Mouse (Mus musculus) megakaryocyte, embryonic 14.5 days (primary cell): ENCODE data around the gene Mcrs1.

ENCODE experiments used
- FLI1 ChIP-seq: IDR thresholded peaks from 2 replicates; pipeline ENCODE4 v1.6.1; 2012; ENCODE audit warnings: low read length, inconsistent platforms, mixed read lengths
- GATA1 ChIP-seq: IDR thresholded peaks from 3 replicates; pipeline ENCODE4 v1.6.1; 2012; ENCODE audit warnings: mixed read lengths, low read length, inconsistent platforms, borderline replicate concordance

DNA sequence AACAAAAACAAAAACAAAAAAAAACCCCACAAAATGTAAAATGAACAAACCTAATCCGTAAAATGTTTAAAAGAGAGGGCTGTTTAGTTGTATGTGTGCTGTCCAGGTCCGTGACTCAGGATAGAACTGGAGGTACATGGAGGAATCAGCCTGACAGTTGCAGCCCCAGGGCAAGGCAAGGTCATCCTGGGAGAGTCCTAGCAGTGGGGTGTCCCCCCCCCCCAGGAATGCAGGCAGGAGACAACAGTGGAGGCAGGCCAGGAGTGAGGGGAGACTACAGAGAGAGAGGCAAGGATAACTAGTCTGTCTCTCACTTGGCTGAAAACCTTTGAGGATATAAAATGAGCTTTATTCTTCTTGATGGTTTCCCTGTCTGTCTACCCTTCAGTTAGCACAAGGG is 12.6 kb upstream of the Mcrs1 start:
- TF ChIP-seq GATA1 (no peak), FLI1 (no peak)
